Mouse (Mus musculus) cortical plate, adult 2 months (tissue): ENCODE measurements around the gene Gm10778.
"Not testable (repeated sequence)": the region's sequence is repeated elsewhere in the genome, so short reads cannot be mapped to it uniquely, and the experiment has no call there.

Source experiments
- CTCF ChIP-seq: fragments of 200-500 bp; IDR thresholded peaks from 2 replicates; pipeline ENCODE4 v1.5.1; 2011; ENCODE audit warnings: mild to moderate bottlenecking, control low read depth, low read length; ENCODE audit not compliant: insufficient read depth; ENCODE audit errors: extremely low read depth
- POLR2A ChIP-seq: fragments of 200-500 bp; IDR thresholded peaks from 2 replicates; pipeline ENCODE4 v1.6.1; 2011; ENCODE audit warnings: mild to moderate bottlenecking, low read length, control low read depth; ENCODE audit not compliant: insufficient read depth; ENCODE audit errors: extremely low read depth

DNA sequence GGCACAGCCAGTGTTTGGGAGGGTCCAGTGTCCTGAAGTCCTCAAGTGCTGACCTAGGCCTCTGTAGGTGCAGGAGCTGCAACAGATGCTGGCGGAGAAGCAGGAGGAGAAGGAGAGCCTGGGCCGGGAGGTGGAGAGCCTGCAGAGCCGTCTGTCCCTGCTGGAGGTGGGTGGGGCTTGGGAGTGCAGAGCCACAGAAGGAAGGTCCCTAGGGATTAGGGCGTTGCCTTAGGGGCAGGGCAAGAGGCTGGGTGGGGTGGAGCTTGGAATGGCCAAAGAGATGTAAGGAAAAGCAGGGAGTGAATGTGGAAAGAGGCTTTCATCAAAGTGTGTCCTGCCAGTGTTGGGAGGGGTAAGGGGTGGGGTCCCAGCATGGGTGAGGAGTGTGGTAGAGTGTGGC is 8.0 kb upstream of the Gm10778 start:
- TF ChIP-seq CTCF, POLR2A: not testable (repeated sequence)
